Mouse (Mus musculus) regulatory T cell (primary cell): ENCODE results near the gene Stk11.

Source experiments
- in situ Hi-C: fragments of 300-600 bp; cut with MboI, MseI; formaldehyde crosslinking; loops from one replicate; pipeline ENCODE4 v1.15.1; 2025; ENCODE audit warnings: high pct_unique_total_duplicates

Stk11 gene

GRCm38 (mm10) chr10:80129846-80130245 lies 14.2 kb downstream of the Stk11 start:
- in situ Hi-C loops = no loop called here

GRCm38 (mm10) chr10:80130403-80131031 lies 14.9 kb downstream of the Stk11 start:
- in situ Hi-C loops = no loop called here

GRCm38 (mm10) chr10:80131316-80131951 lies 15.8 kb downstream of the Stk11 start:
- in situ Hi-C loops = no loop called here

GRCm38 (mm10) chr10:80131952-80132350 lies 16.3 kb downstream of the Stk11 start:
- in situ Hi-C loops = no loop called here

- in situ Hi-C loops = no loop called here
Observed at GRCm38 (mm10) chr10:80133226-80133849, 17.7 kb downstream of the Stk11 start.

- in situ Hi-C loops = no loop called here
Observed at GRCm38 (mm10) chr10:80134421-80134820, 18.8 kb downstream of the Stk11 start.

GRCm38 (mm10) chr10:80135161-80135560 lies 19.6 kb downstream of the Stk11 start:
- in situ Hi-C loops = no loop called here

- in situ Hi-C loops = no loop called here
Observed at GRCm38 (mm10) chr10:80135641-80136040, 20.0 kb downstream of the Stk11 start.

- in situ Hi-C loops = no loop called here
Observed at GRCm38 (mm10) chr10:80136179-80136951, 20.8 kb downstream of the Stk11 start.

GRCm38 (mm10) chr10:80136952-80137625 lies 21.5 kb downstream of the Stk11 start:
- in situ Hi-C loops = no loop called here

GRCm38 (mm10) chr10:80137626-80138552 lies 22.3 kb downstream of the Stk11 start:
- in situ Hi-C loops = no loop called here

- in situ Hi-C loops = no loop called here
Observed at GRCm38 (mm10) chr10:80138553-80139438, 23.2 kb downstream of the Stk11 start, which contains the start of gene Atp5d. TSS of gene Atp5d (plus strand) at chr10:80138632.

- in situ Hi-C loops = no loop called here
Observed at GRCm38 (mm10) chr10:80139439-80139775, 23.8 kb downstream of the Stk11 start.

- in situ Hi-C loops = loop anchor here (5.0 kb wide), 1 partner anchor 153 kb away; the partner anchor contains the start of gene Cnn2
Observed at GRCm38 (mm10) chr10:80139975-80140665, 24.5 kb downstream of the Stk11 start.

GRCm38 (mm10) chr10:80140666-80141035 lies 25.0 kb downstream of the Stk11 start, which contains the start of gene Cbarp:
TSS of gene Cbarp (minus strand) at chr10:80140835.
- in situ Hi-C loops = loop anchor here (5.0 kb wide), 1 partner anchor 153 kb away; the partner anchor contains the start of gene Cnn2

GRCm38 (mm10) chr10:80141243-80141642 lies 25.6 kb downstream of the Stk11 start:
- in situ Hi-C loops = loop anchor here (5.0 kb wide), 1 partner anchor 154 kb away; the partner anchor contains the start of gene Cnn2

- in situ Hi-C loops = loop anchor here (5.0 kb wide), 1 partner anchor 155 kb away; the partner anchor contains the start of gene Cnn2
Observed at GRCm38 (mm10) chr10:80141786-80142529, 26.4 kb downstream of the Stk11 start.

GRCm38 (mm10) chr10:80142530-80142925 lies 26.9 kb downstream of the Stk11 start:
- in situ Hi-C loops = loop anchor here (5.0 kb wide), 1 partner anchor 155 kb away; the partner anchor contains the start of gene Cnn2
